Mouse (Mus musculus) regulatory T cell (primary cell): ENCODE data around the gene Bcas3.

Experiments used
- in situ Hi-C: fragments of 300-600 bp; cut with MboI, MseI; formaldehyde crosslinking; loops from one replicate; pipeline ENCODE4 v1.15.1; 2025; ENCODE audit warnings: high pct_unique_total_duplicates

The Bcas3 gene

GRCm38 (mm10) chr11:85657471-85657870, 304.5 kb downstream of the Bcas3 start:
- in situ Hi-C loops = no loop called here

- in situ Hi-C loops = no loop called here
Measured at GRCm38 (mm10) chr11:85660304-85660703, 307.3 kb downstream of the Bcas3 start.

- in situ Hi-C loops = no loop called here
Measured at GRCm38 (mm10) chr11:85667176-85667575, 314.2 kb downstream of the Bcas3 start.

DNA sequence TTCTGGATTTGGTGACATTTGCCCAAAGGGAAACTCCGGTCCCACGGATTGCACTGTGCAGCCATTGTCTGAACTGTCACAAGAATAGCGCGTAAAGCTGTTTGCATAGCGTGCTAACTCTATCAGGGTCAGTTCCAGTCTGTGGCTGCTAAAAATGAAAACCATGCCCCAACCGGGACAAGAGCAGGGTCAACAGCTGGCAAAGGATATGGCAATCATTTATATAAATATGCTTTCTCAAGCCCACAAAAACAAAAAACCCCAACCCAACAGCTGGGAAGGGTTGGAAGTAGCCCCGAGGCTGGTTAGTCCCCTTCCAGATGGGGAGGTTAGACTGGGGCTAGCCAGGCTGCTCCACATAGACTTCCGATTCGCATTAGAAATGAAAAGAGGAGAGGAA, 314.8 kb downstream of the Bcas3 start:
- in situ Hi-C loops = no loop called here

DNA sequence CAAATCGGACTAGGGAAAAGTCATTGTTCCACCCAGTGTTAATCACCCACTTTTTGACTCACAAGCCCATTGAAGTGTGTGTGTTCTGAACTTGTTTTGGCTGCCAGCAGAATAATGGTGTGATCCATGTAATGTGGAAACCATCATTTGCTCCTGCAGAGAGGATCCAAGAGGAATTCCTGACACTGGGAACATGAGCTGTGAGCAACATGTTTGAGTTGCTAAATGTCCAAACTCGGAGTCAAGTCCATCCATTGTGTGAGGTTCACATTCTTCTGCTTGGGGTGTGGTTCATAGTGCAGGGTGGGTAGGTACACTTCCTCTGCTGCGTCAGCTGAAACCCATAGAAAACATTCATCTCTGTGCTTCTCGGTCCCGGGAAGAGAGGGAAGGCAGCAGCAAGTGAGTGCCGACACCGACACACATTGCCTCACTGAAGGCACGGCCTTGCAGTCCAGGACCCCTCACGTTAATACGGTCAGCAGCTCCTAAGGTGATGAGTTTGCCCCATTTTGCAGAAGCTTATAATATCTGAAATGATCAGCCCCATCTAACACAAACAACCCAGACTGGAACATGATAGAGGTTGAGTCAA, 320.0 kb downstream of the Bcas3 start:
- in situ Hi-C loops = loop anchor here (10.0 kb wide), 1 partner anchor 1288 kb away; no protein-coding TSS in a partner anchor

DNA sequence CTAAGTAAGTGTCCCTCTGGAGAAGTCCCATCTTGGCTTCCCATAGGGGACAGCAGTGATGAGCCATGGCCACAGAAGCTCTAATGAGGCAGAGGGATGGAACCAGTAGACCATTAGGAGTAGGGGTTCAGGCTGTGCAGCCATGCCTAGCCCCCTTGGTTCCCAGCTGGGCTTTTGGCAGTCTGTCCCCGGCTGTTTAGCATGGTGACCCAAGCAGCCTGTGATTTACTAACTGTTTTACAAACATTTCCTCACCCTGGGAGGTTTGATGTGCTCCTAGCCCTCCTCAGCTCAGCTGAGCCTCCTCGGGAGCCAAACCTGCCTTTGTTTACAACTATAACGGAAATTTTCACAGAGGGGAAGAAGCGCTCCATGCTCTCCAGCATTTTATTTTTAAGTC, 322.3 kb downstream of the Bcas3 start:
- in situ Hi-C loops = loop anchor here (10.0 kb wide), 1 partner anchor 1290 kb away; no protein-coding TSS in a partner anchor

- in situ Hi-C loops = loop anchor here (10.0 kb wide), 1 partner anchor 1292 kb away; no protein-coding TSS in a partner anchor
Measured at GRCm38 (mm10) chr11:85676357-85677004, 323.5 kb downstream of the Bcas3 start.

GRCm38 (mm10) chr11:85678666-85679065, 325.7 kb downstream of the Bcas3 start:
- in situ Hi-C loops = loop anchor here (10.0 kb wide), 1 partner anchor 1294 kb away; no protein-coding TSS in a partner anchor

DNA sequence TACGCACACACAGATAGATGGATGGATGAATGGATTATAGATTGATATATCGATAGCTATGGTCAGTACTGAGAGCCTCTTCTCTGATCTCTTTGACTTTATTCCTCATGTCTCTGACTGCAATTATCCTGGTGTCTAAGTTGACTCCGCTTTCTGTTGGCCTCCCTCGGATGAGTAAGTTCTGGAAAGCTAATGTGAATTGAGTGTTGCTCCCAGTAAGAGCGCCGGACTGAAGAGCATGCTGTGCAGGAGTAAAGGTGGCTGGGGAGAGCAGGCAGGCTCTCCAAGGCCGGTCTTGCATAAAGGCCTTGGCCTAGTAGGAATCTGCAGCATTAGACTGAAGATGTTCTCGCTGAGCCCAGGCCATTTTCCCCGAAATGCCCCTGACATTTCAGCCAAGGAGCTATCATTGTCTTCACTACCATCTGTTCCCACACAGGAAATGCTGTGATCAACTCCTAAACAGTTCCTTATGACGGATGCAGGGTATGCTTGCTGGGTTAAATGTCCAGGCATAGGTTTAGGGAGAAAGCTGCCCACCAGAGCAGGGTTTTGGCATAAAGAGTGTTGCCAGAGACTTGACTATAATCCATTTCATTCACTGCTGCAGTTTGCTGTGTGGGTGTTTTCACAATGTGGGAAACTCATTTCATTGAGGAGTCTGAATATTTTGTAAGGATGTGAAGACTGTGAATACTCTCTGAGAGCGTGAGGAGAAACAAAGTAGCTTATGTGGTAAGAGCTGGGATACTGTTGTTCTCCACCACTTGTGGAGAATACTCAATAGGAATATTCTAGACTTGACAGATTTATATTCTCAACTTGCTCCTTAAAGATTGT, 328.8 kb downstream of the Bcas3 start:
- in situ Hi-C loops = no loop called here

DNA sequence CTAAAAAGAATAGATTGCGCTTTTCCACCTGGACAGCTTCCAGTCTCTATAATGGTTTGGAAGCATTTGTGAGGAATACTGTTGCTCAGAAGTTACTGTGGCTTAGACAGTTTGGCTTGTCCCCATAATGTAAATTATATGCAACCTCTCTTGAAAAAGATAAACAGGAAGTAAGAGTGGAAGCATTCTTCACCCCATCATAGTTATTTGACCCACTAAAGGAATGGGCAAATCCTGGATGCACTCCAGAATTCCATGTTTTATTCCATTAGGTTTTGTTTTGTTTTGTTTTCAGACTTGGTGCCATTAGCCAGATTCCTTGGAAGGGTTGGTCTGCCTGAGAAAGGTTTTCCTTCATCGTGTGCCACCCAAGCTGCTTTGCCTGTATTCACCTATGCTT, 332.0 kb downstream of the Bcas3 start:
- in situ Hi-C loops = no loop called here

DNA sequence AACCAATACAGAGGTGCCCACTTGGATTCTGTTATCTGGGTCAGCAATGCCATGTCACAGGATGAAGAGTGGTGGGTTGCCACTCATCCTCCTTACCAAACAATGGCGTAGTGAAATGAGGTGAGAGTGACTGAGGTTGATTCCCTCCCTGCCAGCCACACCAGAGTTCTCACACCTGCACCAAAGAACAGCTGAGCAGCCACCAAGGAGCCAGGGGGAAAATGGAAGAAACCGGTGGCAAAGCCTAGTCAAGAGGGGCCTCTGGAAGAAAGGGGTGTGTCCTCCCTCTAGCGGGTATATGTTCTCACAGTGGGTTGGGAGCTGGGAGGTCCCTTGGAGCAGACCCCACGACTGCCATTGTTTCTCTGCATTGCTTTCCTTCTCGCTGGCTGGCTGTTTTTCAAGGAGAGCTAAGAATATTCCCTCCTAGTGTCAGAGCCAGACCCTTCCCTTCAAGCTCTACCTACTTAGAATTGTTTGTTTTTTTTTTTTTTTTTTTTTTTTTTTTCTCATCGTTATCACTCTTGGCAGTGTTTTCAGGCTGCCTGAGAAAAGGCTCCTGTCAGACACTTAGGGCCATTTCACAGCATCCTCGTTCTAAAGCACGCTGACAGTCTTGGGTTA, 335.0 kb downstream of the Bcas3 start:
- in situ Hi-C loops = no loop called here

DNA sequence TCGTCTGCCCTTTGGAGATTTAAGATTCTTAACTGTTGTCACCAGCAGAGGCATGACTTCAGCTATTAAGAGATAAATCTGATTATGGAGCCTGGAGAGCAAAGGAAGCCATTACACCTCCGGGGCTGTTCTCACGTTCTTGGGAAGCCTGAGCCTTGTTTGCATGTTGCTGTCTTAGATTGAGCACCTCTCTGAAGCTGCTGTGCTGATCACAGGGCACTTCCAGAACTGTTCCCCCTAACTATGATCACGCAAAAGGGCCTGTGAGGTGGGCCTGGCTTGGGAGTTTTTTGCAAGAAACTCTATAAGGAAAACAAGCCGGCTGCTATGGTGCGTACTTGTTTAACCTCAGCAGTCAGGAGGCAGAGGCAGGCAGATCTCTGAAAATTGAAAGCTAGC, 335.5 kb downstream of the Bcas3 start:
- in situ Hi-C loops = no loop called here

GRCm38 (mm10) chr11:85689226-85689625, 336.3 kb downstream of the Bcas3 start:
- in situ Hi-C loops = no loop called here

GRCm38 (mm10) chr11:85691285-85691684, 338.3 kb downstream of the Bcas3 start:
- in situ Hi-C loops = no loop called here

DNA sequence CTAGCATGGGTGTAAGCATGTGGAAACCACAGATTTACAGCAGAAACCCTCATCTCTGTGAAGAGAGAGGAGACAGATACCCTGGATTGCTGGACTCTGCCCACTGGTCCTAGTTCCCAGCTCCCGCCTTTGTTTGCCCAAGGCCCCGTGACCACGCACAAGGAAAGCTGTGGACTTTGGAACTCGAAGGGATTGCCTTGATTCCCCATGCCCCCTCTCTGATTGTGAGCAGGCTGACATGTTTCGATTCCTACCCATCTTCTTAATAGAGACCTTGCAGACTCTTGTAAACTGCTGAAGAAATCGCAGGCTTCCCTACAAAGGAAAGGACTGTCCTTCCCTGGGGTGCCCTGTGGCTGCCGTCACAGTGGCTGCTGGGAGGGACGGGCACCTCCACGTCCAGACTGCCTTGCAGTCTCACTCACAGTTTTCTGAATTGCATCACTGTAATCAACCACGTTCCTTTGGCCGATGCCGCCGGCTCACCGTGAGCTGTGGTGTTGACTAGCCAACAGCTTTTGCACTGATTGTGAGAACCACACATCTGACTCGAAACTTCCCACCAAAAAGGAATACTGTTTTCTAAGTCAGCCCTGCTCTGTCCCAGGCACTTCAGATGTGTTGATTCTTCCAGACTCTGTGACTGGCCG, 342.8 kb downstream of the Bcas3 start:
- in situ Hi-C loops = no loop called here

DNA sequence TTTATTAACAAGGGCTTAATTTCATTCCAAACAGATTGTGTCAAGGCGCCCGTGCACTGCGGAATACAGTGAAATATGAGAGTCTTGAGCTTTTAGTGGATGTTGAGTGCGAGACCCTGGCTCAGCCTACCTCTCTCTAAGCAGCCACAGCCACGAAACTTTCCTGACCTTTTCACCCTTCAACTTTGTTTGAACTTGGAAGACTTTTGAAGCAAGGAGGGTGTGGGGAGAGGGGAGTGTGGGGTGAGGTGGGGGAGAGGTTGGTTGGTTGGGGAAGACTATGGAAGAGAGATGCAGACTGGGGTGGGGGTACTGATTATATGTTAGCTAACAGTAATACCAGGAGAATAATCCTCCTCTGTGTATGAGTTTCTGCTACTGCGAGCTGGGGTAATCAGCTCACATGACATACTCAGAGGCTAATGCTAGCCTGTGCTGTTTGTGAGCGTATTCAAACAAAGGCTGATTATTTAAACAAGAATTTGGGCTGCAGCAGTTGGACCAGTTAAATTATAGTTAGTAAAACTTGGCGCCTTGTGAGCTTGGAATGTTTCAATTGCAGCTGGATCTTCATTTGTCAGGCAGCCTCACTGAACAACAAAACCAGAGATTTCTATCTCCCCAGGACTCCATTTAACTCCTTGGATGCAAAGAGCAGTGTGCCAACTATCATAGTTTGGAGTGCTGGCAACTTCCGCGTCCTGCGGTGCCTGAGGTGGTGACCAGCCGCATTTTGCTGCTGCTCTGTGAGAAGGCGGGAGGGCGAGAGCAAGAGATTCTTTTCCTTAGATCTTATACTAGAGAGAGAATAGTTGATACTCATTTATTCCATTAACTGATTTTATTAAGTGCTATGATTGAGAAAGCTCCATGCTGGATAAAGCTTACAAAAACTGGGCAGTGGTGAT, 343.8 kb downstream of the Bcas3 start:
- in situ Hi-C loops = no loop called here

- in situ Hi-C loops = no loop called here
Measured at GRCm38 (mm10) chr11:85697468-85697867, 344.5 kb downstream of the Bcas3 start.

DNA sequence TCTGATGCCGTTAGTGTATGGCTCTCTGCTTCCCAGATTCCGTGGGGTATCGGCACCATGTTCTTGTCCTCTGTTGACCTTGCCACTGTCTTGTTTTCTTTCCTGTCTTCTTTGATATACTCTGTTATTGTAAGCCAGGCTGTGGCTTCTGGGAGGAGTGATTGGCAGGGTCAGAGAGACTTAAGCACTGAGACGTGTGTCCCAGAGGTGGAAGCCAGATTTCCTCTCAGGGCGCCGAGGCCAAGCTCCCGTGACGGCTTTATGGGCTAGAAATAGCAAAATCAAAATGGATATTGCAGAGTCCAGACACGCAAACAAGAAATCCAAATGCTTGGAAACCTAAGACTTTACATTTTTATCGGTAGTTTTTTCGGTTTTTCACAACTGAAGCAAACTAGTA, 345.3 kb downstream of the Bcas3 start:
- in situ Hi-C loops = no loop called here

- in situ Hi-C loops = no loop called here
Measured at GRCm38 (mm10) chr11:85704062-85704748, 351.2 kb downstream of the Bcas3 start.

DNA sequence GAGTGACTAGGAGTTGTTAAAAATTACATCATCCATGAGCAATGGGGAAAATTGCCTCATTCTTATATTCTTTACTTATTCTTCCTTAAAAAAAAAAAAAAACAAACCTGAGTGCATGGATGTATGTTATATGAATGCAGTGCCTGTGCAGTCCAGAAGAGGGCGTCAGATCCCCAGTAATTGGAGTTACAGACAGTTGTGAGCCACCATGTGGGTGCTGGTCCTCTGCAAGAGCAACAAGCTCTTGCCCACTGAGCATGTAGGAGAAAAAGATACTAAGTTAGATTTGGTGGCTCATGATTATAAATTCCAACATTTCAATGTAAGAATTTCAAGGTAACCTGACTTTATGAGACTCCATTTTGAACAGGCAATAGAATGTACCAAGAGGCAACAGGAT, 353.7 kb downstream of the Bcas3 start:
- in situ Hi-C loops = no loop called here
